Mouse (Mus musculus) embryo, embryonic 11 days (tissue): ENCODE measurements around the gene Olfr69.
"Not testable (repeated sequence)": the region's sequence is repeated elsewhere in the genome, so short reads cannot be mapped to it uniquely, and the experiment has no call there.

Source experiments
- DNase-seq: peaks from one replicate; pipeline ENCODE4 v3.0.0-alpha.2; 2015

The Olfr69 gene

DNA sequence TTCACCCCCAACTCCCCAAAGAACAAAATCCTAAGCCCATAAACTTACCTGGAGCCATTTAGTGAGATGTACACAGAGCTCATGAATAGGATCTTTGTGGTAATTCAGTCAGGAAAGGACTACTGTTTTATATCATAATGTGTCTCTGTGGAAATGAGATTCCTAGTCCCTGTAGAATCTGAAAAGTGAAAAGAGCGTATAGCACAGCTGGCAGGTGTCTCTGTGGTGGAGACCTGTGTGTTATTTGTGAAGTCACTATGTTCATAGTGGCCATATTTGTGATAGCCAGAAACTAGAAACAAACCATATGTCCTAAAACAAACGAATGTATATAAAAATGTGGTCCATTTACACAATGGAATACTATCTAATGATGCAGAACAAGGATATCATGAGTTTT is at the start of gene Olfr69:
TSS of gene Olfr69 (minus strand) at position 101 of the 400 bp plus-strand sequence.
- DNase-seq: no peak

DNA sequence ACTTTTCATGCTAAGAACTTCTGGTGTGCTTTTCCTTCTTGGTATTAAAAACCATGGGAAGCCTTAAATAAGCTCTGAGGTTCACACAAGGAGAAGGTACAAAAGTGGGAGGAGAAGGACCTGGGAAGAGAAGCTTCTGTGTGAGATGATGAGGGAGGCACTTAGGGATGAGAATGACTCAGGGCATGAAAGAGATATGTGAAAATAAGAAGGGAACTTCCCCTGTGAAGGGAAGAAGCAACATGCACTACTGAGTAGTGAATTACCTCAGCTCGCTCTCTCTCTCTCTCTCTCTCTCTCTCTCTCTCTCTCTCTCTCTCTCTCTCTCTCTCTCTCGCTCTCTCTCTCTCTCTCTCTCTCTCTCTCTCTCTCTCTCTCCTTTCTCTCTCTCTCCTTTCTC is 43.7 kb upstream of the Olfr69 start:
- not testable (repeated sequence) for DNase-seq

DNA sequence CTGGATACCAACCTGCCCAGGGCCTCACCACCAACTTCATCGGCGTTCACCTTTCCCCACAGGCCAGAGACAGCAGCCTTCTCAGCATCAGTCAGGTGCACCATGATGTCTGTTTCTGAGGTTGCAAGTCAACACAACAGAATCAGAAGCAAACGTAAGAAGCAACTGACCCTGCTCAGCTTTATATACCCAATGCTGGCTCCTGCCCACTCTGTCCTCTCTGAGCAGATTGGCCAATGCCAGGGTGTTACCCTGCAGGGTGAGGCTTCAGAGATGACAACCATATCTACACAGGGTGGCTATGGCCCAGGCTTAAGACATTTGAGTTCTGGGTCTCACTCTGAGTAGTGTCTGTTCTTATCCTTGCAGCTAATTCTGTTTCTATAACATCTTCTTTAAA is 42.4 kb upstream of the Olfr69 start, which contains the start of gene Hbb-bt:
TSS of gene Hbb-bt (minus strand) at position 231 of the 400 bp plus-strand sequence.
- DNase-seq: no peak

DNA sequence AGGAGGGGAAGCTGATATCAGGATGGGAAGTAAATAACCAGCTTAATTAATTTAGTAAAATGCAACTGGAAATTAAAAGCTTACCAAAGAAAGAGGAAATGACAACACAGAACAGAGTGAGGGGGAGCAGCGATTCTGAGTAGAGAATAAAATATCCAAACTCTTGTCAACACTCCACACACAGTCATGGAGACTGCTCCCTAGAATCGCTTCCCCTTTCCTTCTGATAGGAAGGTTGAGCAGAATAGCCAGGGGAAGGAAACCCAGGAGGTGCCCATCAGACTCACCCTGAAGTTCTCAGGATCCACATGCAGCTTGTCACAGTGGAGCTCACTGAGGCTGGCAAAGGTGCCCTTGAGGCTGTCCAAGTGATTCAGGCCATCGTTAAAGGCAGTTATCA is 41.8 kb upstream of the Olfr69 start:
- not testable (repeated sequence) for DNase-seq

DNA sequence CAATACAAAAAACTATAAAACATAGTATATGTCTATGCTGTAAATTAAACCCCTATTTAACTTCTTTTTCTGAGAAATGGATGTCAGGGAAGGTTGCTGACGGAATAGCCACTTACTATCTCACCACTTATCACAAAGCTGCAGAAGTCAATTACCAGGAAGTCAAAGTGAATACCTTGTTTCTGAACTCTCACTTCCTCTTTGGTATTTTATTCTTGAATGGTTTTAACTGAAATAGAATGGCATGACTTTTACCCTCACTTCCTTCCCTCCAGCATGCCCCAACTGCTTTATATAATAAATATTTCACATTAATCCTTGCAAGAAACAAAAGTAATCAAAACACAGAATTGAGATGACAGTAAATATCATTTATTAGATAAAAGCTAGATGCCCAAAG is 40.8 kb upstream of the Olfr69 start:
- DNase-seq: no peak

DNA sequence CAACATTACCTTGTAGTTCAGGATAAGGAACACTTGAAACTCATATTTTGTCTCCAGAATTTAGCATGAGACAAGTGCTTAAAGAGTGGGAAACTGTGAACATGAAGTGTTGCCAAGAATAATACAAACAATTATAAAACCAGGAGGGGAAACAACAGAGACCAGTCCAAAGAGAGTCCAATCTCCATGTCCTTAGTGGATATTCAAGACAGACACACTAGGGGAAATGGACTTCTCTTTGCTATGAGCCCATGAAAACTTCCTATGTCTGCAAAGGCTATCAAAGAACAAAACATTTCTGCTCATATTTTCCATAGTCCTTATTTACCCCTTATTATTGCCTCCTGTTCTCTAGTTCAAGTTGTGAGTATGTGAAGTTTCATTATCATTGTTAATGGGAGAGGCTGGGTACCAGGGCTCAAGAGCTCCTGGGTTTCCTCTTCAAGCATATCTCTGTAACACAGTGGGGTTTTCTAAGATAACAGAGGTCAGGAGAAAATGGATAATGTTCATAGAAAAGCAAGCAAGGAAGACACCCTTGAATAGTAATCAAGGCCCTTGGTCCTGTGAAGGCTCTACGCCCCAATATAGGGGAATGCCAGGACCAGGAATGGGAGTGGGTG is 39.9 kb upstream of the Olfr69 start:
- DNase-seq: no peak

DNA sequence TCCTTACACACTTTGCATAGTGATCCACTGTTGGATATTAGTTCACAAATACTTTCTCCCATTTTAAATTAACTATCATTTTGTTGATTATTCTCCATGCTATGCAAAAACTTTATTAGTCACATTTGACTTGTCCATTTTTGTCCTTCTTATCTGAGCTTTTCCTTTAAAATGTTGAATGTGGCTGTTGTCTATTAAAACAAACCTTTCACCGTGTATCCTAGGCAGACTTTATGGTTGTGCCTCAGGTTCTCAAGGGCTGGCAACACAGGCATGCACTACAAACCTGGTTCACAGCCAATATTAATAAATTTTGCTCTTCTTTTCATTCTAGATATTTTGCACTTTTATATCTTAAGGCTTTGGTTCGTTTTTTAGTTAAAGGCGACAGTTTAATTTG is 39.4 kb upstream of the Olfr69 start:
- DNase-seq: no peak

DNA sequence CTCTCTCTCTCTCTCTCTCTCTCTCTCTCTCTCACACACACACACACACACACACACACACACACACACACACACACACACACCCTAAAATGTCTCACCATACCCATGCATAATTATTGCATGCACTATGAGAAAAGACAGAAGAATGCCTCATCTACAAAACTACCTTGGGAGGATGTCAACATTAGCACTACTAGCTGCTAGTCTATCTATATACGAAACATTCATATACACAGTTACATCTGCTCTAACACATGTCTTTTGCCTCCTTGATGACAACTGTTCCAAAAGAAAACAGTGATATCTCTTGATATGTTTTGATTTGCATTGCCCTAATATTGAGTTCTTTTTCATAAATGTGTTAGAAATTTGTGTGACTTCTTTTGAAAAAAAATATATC is 38.9 kb upstream of the Olfr69 start:
- DNase-seq: no peak

DNA sequence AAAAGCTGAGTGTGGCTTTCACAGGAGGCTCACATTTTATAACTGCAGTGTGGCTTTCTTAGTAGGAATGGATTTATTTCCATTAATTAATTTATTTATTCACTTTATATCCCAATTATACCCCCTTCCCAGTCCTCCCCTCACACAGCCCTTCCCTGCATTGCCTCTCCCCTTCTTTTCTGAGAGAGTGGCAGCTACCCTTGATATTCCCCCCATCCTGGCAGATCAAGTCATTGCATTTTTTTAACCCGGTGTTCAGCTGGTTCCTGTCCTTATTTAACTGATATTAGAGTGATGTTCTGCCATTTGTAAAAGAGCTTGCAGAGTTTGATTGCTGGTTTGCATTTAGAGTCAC is 38.4 kb upstream of the Olfr69 start:
- no peak for DNase-seq

DNA sequence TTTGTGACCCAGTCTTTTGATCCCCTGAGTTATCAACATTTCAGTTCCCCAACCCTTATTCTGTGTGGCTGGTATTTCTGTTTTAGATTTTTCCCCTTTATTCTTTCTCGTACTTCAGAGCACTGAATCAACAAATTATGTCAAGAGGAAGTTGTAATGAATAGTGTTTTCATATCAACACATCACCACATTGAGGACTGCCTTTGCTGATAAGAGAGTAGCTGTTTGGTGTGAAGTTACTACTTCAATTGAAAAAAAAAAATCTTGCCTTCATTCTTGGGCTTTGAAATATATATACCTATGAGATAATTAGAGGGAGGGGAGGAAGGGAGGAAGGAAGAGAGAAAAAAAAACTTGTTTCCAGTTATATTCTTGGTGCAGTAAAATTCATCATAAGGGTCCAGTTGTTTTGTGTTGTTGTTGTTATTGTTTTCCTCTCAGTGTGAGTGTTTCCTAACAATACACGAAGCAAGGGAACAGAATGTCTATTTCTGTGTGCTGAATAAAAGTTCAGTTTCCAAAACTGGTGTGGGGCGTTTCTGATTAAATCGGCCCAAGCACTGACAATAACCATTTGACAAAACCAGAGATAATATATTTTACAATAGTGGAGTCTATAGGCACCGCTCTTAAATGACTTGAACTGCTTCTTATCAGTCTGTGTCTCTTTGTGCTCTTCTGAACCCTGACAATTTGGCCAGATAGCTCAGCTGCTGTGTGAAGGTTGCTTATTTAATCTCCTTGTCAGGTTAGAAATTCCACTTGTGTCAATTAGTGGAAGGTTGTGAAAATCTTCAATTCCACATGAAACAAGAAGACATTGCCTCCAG is 37.8 kb upstream of the Olfr69 start:
- DNase-seq: no peak

DNA sequence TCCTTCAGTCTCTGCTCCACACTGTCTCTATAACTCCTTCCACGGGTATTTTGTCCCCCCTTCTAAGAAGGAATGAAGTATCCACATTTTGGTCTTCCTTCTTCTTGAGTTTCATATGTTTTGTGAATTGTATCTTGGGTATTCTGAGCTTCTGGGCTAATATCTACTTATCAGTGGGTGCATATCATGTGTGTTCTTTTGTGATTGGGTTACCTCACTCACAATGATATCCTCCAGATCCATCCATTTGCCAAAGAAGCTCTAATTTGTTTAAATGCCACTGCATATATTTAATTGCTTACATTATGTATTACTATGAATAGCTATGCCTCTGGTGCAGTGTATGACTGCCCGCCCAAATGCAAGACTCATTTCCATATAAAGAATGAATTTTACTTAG is 36.7 kb upstream of the Olfr69 start:
- not testable (repeated sequence) for DNase-seq

DNA sequence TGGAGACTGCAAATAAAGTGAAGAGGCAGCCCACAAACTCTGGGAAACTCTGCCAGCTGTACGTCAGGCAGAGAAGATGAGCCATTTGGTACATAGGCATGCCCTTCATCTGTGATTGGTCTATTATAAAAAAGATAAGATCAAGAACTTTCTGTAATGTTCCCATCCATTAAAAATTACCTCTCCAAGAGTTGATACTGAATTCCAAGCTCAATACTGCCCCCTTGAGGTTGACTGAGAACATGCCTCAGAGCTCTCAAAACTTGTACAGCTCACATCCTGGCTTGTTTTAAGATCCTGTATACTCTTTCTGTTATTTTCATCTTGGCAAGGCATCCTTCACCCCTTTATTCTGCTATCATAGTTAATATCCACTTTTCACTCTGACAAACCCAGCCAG is 35.5 kb upstream of the Olfr69 start:
- DNase-seq: peak; percentile 67

DNA sequence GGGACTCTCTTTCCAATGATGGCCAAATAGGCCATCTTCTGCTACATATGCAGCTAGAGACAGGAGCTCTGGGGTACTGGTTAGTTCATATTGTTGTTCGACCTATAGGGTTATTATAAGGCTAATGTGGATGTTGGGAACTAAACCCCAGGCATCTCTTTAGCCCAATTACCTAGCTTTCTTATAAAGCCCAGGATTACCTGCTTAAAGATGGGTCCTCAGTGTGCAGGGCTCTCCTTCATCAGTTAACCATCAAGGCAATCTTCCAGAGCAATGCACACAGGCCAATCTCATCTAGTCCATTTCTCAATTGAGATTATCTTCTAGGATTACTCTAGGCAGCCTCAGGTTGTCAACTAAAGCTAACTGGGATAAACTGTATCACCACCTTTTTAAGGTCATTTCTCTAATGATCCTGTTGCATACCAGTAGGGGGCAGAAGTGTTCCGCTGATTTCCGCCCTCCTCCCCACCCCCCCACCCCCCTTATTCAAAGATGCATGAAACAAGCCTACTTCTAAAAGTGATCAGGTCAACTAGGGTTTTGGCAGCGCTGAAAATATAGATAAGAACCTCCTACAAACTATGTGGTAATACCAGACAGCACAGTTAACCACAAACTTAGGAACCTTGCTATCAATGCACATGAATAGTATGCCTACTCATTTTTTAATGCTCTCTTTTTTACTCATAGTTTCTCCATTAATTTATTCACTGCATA is 21.4 kb upstream of the Olfr69 start:
- DNase-seq: no peak

DNA sequence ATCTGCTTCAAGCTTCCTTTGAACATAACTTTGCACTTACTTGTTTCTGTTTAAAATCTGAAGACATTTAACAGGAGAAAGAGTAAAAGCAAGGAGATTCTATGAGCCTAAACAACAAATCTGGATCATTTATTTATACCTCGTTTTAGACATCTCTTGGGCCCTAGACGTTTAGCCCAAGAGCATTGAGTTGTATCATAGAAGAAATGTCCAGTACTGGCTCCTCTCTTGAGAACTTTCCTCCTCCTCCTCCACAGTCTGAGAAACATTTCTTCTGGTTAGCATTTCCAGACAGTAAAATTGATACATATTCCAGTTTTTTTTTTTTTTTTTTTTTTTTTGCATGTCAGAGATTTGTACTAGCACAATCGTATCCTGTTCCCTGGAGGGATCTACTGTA is 20.3 kb upstream of the Olfr69 start, which contains the start of gene Olfr67:
TSS of gene Olfr67 (minus strand) at position 101 of the 400 bp plus-strand sequence.
- no peak for DNase-seq

DNA sequence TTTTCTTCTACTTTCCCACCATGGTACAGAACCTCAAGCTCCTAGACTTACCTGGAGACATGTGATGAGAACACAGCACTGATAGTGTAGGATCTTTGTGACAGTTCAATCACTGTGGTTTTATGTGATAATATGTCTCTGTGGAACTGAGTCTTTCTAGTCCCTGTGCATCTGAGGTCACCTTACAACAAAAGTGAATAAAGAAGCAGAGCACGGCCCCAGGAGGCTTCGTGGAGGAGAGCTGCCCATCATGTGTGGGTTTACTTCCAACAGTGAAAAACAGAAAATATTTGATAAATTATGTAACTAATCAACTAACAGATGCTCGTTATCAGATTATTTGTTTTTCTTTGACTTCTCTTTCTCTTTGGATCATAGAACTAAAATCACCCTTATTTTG is 8.2 kb upstream of the Olfr69 start, which contains the start of gene Olfr68:
TSS of gene Olfr68 (minus strand) at position 101 of the 400 bp plus-strand sequence.
- no peak for DNase-seq

DNA sequence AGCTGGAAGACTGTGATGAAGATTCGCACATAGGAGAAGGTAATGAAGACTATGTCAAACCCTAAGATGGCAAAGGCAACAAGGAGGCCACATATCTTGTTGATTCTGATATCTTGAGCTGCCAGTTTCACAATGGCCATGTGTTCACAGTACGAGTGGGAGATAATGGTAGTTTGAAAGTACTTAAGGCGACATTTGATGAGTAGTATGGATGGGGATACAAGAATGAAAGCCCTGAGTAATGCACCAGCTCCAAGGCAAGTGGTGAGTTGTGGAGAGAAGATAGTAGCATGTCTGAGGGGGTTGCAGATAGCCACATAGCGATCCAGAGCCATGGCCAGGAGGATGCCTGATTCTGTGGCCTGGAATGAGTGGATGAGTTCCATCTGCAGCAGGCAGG is 6.3 kb upstream of the Olfr69 start:
- not testable (repeated sequence) for DNase-seq

DNA sequence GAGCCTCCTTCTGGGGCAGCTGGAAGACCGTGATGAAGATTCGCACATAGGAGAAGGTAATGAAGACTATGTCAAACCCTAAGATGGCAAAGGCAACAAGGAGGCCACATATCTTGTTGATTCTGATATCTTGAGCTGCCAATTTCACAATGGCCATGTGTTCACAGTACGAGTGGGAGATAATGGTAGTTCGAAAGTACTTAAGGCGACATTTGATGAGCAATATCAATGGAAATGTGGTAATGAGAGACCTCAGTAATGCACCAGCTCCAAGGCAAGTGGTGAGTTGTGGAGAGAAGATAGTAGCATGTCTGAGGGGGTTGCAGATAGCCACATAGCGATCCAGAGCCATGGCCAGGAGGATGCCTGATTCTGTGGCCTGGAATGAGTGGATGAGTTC is 3.7 kb downstream of the Olfr69 start:
- DNase-seq: not testable (repeated sequence)

DNA sequence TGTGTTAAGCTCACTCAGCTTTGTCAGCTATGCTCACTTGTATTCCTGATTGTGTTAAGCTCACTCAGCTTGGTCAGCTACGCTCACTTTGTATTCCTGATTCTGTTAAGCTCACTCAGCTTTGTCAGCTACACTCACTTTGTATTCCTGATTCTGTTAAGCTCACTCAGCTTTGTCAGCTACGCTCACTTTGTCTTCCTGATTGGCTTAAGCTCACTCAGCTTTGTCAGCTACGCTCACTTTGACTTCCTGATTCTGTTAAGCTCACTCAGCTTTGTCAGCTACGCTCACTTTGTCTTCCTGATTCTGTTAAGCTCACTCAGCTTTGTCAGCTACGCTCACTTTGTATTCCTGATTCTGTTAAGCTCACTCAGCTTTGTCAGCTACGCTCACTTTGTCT is 9.2 kb downstream of the Olfr69 start:
- DNase-seq: not testable (repeated sequence)

DNA sequence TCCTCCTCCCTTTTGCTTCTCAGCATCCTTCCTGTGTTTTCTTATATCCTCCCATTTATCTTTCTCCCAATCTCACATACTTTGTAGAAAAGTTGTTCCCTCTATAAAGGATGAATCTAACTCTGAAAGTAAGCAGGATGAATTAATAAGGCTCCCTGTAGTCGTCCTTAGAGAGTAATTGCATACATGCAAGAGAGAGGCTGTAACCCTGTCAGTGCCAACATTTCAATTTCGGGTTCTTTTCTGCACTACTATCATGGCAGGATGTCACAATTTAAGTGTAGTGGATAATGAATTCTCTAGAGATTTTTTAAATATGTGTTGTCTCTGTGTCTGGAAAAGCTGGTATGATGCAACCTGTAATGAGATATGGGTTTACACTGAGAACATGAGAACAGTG is 14.2 kb downstream of the Olfr69 start, which contains the start of gene Olfr630:
TSS of gene Olfr630 (minus strand) at position 101 of the 400 bp plus-strand sequence.
- DNase-seq: no peak

DNA sequence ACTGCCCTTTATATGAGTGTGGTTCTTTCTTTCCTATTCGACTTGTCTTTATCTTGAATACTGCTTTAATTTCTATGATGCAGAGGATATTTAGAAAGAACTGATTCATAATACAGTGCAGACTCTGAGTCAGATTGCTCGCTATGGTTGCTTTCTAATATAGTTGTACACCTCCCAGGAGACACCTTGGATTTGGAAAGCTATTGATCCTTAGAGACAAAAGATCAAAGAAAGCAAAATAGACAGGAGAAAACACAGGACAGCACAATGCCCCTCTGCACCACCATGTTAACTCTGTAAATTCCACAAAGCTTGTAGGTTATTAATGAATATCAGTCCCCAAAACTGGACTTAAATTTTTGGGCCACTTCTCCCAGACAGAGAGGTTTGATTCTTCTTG is 26.6 kb downstream of the Olfr69 start, which contains the start of gene Olfr629:
TSS of gene Olfr629 (minus strand) at position 101 of the 400 bp plus-strand sequence.
- no peak for DNase-seq

DNA sequence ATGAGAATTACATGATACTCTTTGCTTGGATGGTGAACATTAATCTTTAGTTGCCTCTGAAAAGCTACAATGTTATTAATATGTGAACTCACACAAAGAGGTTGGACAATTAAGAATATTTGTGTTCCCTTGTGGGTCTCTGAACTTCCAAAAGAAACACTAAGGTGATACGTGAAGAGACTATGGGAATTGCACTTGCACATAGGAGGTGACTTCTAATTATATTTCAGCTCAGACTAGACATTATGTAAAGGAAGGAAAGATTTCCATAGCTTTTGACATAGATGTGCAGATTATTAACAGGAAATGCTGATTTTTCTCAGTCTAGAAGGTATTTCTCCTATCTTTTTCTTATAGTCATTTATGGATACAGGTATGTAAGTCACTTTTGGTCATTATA is 41.3 kb downstream of the Olfr69 start, which contains the start of gene Olfr628:
TSS of gene Olfr628 (plus strand) at position 301 of the 400 bp plus-strand sequence.
- no peak for DNase-seq

DNA sequence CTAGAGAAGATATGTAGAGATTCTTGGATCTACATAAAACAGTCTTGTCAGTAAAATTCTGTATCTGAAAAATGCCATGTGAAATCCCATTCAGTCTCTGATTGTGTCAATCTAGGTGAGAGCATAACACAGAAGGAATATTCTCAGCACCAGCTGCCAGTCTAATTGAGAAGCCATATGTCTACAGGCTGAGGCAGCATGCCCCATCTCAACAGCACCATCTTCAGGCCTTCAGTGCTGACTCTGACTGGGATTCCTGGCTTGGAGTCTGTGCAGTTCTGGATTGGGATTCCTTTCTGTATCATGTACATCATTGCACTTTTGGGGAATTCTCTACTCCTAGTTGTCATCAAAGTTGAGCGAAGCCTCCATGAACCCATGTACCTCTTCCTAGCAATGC is 55.0 kb downstream of the Olfr69 start:
- not testable (repeated sequence) for DNase-seq
